Mouse (Mus musculus) stomach, postnatal 0 days (tissue): ENCODE measurements around the gene Sptan1. TPM values are rescaled to one million over a fixed set of nuclear protein-coding genes. Genes with fewer than 3 reads are reported as not detected.

ENCODE experiments used
- ATAC-seq: fragments of 200-750 bp; cut with Nextera tagmentation; 2 replicates; pipeline ENCODE4 v1.8.0; 2017; ENCODE audit not compliant: low FRiP score, low TSS enrichment
- DNase-seq: peaks from one replicate; pipeline ENCODE4 v3.0.0-alpha.2; 2016; ENCODE audit warnings: low spot score
- H3K27ac ChIP-seq: fragments of 300-500 bp; sonication (generic); replicated peaks from 2 replicates; pipeline ENCODE4 v1.5.1; 2014; ENCODE audit warnings: mild to moderate bottlenecking, control low read depth
- H3K27me3 ChIP-seq: fragments of 300-500 bp; sonication (generic); 2 replicates; pipeline ENCODE4 v1.6.1; 2014; ENCODE audit warnings: low read length; ENCODE audit not compliant: control insufficient read depth, insufficient read depth
- H3K36me3 ChIP-seq: fragments of 300-500 bp; sonication (generic); 2 replicates; pipeline ENCODE4 v1.6.1; 2014; ENCODE audit warnings: low read length, mixed read lengths; ENCODE audit not compliant: control insufficient read depth, insufficient read depth
- H3K4me1 ChIP-seq: fragments of 300-500 bp; sonication (generic); replicated peaks from 2 replicates; pipeline ENCODE4 v1.6.1; 2014; ENCODE audit warnings: antibody characterized with exemption; ENCODE audit not compliant: control insufficient read depth, insufficient read depth
- H3K4me2 ChIP-seq: fragments of 300-500 bp; sonication (generic); replicated peaks from 2 replicates; pipeline ENCODE4 v1.6.1; 2014; ENCODE audit warnings: low read depth, mild to moderate bottlenecking, control low read depth, moderate library complexity
- H3K4me3 ChIP-seq: fragments of 300-500 bp; sonication (generic); 2 replicates; pipeline ENCODE4 v1.5.1; 2014; ENCODE audit warnings: low read depth, low read length, control low read depth
- H3K9ac ChIP-seq: fragments of 300-500 bp; sonication (generic); 2 replicates; pipeline ENCODE4 v1.6.1; 2014; ENCODE audit warnings: mild to moderate bottlenecking, low read length, control low read depth, mixed read lengths
- H3K9me3 ChIP-seq: fragments of 300-500 bp; sonication (generic); 2 replicates; pipeline ENCODE4 v1.6.1; 2016; ENCODE audit warnings: low read length; ENCODE audit not compliant: control insufficient read depth
- CTCF ChIP-seq: IDR thresholded peaks from 2 replicates; pipeline ENCODE4 v1.5.1; 2016; ENCODE audit warnings: antibody characterized with exemption, low read depth, mild to moderate bottlenecking, moderate library complexity
- EP300 ChIP-seq: optimal IDR thresholded peaks from 2 replicates; pipeline ENCODE3; 2016; ENCODE audit warnings: antibody characterized with exemption
- WGBS: fragments of 180-500 bp; shearing (Covaris S2); extraction: QIAGEN DNeasy Blood & Tissue Kit; methylation state at CpG from one replicate; pipeline ENCODE4 v1.1.7; 2014; 5-methylcytosine and 5-hydroxymethylcytosine counted together
- polyA plus RNA-seq: library from polyadenylated mRNA; unstranded; fragments of >200 nt; fragmentation: Nextera tagmentation; extraction: Ambion mirVana; gene quantifications from 2 replicates; pipeline ENCODE4 v1.2.1, GENCODE M21; 2015

Sptan1 gene
- polyA plus RNA-seq, 1 experiment from 2014 or later, result 44.2 TPM

DNA sequence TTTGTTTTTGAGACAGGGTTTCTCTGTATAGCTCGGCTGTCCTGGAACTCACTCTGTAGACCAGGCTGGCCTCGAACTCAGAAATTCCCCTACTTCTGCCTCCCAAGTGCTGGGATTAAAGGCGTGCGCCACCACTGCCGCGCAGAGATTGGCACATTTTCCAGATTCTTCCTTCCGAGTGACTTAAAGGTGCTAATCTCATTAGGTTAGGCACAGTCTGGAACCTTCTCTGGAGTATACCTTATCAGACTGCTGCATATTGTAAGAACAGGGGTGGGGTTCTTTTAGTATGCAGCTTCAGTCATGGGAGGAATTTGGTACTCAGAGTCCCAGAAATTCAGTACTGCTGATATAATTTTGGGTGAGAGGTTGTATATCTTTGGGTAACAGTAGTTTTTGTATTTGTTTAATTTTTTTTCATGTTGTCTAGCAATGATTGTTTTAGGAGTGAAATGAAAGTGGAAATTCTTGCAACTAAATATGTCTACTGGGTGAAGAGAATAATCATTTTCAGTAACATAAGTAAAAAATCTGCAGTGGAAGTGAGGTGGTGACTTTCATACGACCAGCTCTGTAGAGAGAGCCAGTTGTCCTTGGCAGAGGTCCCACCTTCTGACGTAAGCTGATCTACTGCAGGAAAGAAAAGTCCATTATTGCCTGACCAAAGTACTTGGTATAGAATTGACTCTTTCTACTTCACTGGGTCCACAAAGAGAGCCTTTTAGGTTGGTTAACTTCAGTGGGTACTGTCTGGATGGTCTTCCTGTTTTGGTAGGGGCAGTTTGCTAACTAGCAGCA lies 6.7 kb downstream of the Sptan1 start:
- WGBS, result 55% methylated on average over 9 of the region's 9 CpGs
- peaks cover 6% of the 10 kb centered on the region; the same call in 1 of the 2 replicates for H3K4me1 ChIP-seq
- TF ChIP-seq CTCF (no peak), EP300 (no peak)
- H3K4me3 ChIP-seq, result no peak overlapping the region
- ATAC-seq (peak; percentile 74), DNase-seq (peak; percentile 73)
- H3K27me3 ChIP-seq, result no peaks in the 10 kb centered on the region
- 0 out of 2 replicates have a peak, but pooled peaks cover 4% of the 10 kb centered on the region for H3K36me3 ChIP-seq
- no peaks in the 10 kb centered on the region for H3K9me3 ChIP-seq
- peak overlapping the region; percentile 61 for H3K27ac ChIP-seq
- no peak overlapping the region for H3K4me2 ChIP-seq
- no peak overlapping the region for H3K9ac ChIP-seq

DNA sequence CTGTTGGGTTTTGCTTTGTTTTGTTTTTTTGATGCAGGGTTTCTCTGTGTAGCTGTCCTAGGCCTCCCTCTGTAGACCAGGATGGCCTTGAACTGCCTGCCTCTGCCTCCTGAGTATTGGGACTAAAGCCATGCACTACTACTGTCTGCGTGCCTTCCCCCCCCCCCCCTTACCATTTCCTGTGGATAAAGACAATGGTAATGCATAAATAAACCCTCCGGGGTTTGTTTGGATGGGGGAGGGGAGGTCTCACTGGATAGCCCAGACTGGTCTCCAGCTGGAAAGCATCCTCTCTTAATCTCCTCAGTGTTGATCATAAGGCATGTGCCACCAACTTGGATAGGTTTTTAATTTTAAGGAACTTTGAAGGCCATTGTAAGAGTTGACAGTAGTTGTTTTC lies 8.2 kb downstream of the Sptan1 start:
- H3K27ac ChIP-seq, result no peak overlapping the region
- no peaks in the 10 kb centered on the region for H3K27me3 ChIP-seq
- H3K4me1 ChIP-seq, result no peaks in the 10 kb centered on the region
- 0 out of 2 replicates have a peak, but pooled peaks cover 5% of the 10 kb centered on the region for H3K36me3 ChIP-seq
- H3K9ac ChIP-seq, result no peak overlapping the region
- no peak overlapping the region for H3K4me3 ChIP-seq
- no peak overlapping the region for H3K4me2 ChIP-seq
- 8% methylated on average over 2 of the region's 2 CpGs for WGBS
- TF ChIP-seq CTCF, result no peak
- TF ChIP-seq EP300, result no peak
- DNase-seq (no peak), ATAC-seq (no peak)
- H3K9me3 ChIP-seq, result no peaks in the 10 kb centered on the region

DNA sequence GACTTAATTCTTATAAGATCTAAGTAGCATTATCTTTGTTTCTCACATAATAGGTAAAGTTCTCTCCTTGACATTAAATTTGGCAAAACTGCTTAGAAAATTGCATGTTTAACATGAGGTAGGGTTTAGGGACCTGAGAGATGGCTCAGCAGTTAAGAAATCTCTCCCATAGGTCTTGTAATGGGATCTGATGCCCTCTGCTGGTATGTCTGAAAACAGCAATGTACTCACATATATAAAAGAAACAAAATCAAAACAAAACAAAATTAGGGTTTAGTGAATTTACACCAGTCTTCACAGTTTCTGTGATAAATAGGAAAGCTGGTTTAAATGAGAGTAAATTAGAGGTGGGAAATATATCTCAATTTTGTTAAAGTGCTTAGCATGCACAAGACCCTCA lies 11.9 kb downstream of the Sptan1 start:
- no peak overlapping the region for H3K4me3 ChIP-seq
- ATAC-seq (no peak), DNase-seq (no peak)
- no peaks in the 10 kb centered on the region for H3K9me3 ChIP-seq
- H3K4me1 ChIP-seq, result no peaks in the 10 kb centered on the region
- peak; percentile 86 for TF ChIP-seq CTCF
- no peak for TF ChIP-seq EP300
- no peak overlapping the region for H3K4me2 ChIP-seq
- peaks cover 17% of the 10 kb centered on the region; the same call in 1 of the 2 replicates for H3K36me3 ChIP-seq
- no peak overlapping the region for H3K27ac ChIP-seq
- no peak overlapping the region for H3K9ac ChIP-seq
- H3K27me3 ChIP-seq, result no peaks in the 10 kb centered on the region

DNA sequence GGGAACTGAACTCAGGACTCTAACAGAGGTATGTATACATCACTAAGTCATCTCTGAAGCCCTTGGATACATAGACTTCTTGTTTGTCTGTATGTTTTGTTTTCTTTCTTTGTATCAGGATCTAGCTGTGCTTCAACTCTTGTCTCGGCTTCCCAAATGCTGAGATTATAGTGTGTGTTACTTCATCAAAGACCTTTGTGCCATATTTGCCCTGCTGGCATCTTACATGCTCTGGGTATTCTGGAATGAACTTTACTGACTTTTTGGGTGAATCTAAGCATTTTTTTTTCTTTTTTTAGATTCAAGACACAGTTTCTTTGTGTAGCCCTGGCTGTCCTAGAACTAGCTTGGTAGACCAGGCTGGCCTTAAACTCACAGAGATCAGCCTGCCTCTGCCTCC lies 15.3 kb downstream of the Sptan1 start:
- H3K4me1 ChIP-seq, result no peaks in the 10 kb centered on the region
- H3K27me3 ChIP-seq, result no peaks in the 10 kb centered on the region
- H3K36me3 ChIP-seq, result peaks cover 25% of the 10 kb centered on the region; the same call in 1 of the 2 replicates
- ATAC-seq (no peak), DNase-seq (no peak)
- H3K4me3 ChIP-seq, result no peak overlapping the region
- H3K9ac ChIP-seq, result no peak overlapping the region
- H3K9me3 ChIP-seq, result no peaks in the 10 kb centered on the region
- TF ChIP-seq CTCF (no peak), EP300 (no peak)
- no peak overlapping the region for H3K4me2 ChIP-seq
- H3K27ac ChIP-seq, result no peak overlapping the region
- 87% methylated on average over 1 of the region's 1 CpGs for WGBS

DNA sequence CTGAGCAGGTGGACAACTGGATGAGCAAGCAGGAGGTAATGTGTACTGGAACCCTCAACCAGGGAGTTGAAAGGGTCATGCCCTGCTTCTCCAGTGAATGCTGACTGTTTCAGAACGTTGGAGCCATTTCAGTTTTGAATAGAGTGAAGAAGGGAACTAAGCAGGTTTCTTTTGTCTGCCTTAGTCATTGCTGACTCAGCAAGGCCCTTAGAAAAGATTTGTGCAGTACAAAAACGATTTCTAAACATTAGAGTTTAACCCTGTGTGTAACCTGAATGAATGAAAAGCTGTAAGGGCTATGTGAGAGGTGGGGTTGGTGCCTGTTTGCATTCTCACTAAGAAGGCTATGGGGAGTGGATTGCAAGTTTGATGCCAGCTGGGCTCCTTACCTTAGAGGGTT lies 26.6 kb downstream of the Sptan1 start:
- H3K4me3 ChIP-seq, result no peak overlapping the region
- no peaks in the 10 kb centered on the region for H3K9me3 ChIP-seq
- H3K4me2 ChIP-seq, result no peak overlapping the region
- no peak for DNase-seq
- no peaks in the 10 kb centered on the region for H3K27me3 ChIP-seq
- 32% methylated on average over 2 of the region's 2 CpGs for WGBS
- no peak overlapping the region for H3K9ac ChIP-seq
- peaks cover 63% of the 10 kb centered on the region for H3K36me3 ChIP-seq
- no peak for TF ChIP-seq CTCF
- TF ChIP-seq EP300, result no peak
- H3K4me1 ChIP-seq, result no peaks in the 10 kb centered on the region
- ATAC-seq, result no peak
- no peak overlapping the region for H3K27ac ChIP-seq

DNA sequence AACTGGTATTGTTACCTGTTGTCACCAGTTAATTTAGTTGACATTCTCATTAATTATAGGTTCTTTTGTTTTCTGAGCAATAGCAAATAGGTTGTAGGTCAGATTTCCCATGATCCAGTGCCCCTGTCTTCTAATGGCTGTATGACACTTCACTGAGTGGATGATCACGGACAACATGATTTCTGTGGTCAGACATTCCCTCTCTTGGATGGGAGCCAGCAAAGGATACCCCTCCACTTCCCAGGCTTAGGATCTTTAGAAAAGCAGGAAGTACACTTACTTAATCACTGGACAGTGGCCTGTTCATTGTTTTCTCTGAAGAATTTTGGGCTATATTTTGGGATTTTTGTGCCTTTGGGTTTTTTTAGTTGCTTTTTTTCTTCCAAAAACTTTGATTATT lies 43.7 kb downstream of the Sptan1 start:
- no peak overlapping the region for H3K9ac ChIP-seq
- H3K4me2 ChIP-seq, result no peak overlapping the region
- no peak overlapping the region for H3K27ac ChIP-seq
- peaks cover 63% of the 10 kb centered on the region for H3K36me3 ChIP-seq
- DNase-seq (no peak), ATAC-seq (no peak)
- no peaks in the 10 kb centered on the region for H3K27me3 ChIP-seq
- no peaks in the 10 kb centered on the region for H3K9me3 ChIP-seq
- TF ChIP-seq EP300 (no peak), CTCF (no peak)
- no peak overlapping the region for H3K4me3 ChIP-seq
- WGBS, result 35% methylated on average over 1 of the region's 1 CpGs
- no peaks in the 10 kb centered on the region for H3K4me1 ChIP-seq
